Mouse (Mus musculus) cerebellum, adult 11-12 months (tissue): ENCODE results near the gene Kpna6.

ENCODE experiments used
- DNase-seq: peaks from one replicate; pipeline ENCODE4 v3.0.0; 2022

Gene Kpna6

GRCm38 (mm10) chr4:129616631-129617030 lies 55.9 kb downstream of the Kpna6 start:
- DNase-seq: no peak

- peak; percentile 39 for DNase-seq
Measured at GRCm38 (mm10) chr4:129615801-129616290, 56.7 kb downstream of the Kpna6 start.

DNA sequence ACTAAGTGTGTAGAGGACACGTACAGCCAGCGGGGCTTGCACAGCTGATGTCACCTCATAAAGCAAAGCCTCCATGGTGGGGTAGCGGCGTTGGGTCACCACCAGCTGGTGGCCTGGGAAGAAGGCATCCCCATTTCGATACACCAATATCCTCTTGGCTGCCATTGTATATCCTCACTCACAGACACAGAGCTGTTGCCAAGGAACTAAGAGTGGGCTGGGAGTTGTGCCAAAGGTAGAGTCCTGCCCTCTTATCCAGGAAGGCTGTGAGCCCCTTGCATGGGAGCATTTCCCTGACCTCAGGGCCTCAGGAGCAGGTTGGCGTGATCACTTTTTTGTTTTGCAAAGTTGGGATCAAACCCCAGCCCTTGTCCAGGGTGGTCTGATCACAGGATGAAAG lies 58.5 kb downstream of the Kpna6 start, which contains the start of gene Dcdc2b:
Gene Dcdc2b (minus strand): TSS at position 165 of the 400 bp plus-strand sequence.
- DNase-seq: peak; percentile 41

- DNase-seq: no peak
Measured at GRCm38 (mm10) chr4:129610472-129610871, 62.1 kb downstream of the Kpna6 start.

- DNase-seq: peak; percentile 27
Measured at GRCm38 (mm10) chr4:129610026-129610425, 62.5 kb downstream of the Kpna6 start.

DNA sequence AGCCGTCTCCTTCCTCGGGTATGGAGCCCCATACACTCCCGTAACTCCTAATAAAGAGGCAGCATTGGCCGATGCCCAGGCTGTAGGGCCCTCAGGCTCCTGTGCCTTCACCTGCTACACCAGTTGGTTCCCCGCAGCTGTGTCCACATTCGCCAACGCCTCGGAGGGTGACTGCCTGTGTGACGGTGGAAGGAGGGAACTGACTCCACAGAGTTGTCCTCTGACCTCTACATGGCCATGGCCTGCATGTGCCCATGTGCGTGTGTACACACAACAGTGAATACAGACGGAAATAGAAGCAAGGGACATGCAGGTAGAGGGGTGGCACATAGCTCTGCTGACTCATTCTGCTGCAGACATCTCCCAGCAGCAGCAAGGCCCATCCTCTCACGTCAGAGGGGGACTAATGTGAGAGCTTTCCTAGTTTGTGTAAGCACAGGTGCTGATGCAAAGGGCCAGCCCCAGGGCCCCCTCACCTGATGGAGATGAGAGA lies 63.4 kb downstream of the Kpna6 start:
- DNase-seq: peak; percentile 45

GRCm38 (mm10) chr4:129608426-129609025 lies 64.0 kb downstream of the Kpna6 start:
- DNase-seq: peak; percentile 81

GRCm38 (mm10) chr4:129600233-129601158 lies 72.1 kb downstream of the Kpna6 start, which contains the start of the genes Eif3i and Tmem234:
Gene Eif3i (minus strand): TSS chr4:129600648.
Gene Tmem234 (plus strand): TSS chr4:129600668.
- DNase-seq: peak; percentile 79
